Mouse (Mus musculus) small intestine, adult 2 months (tissue): ENCODE data around the gene Kat2a. TPM values are rescaled to one million over a fixed set of nuclear protein-coding genes. Genes with fewer than 3 reads are reported as not detected.

ENCODE experiments used
- H3K27ac ChIP-seq: fragments of 200-500 bp; 2 replicates; pipeline ENCODE4 v1.5.1; 2012; ENCODE audit warnings: low read depth, low read length, control low read depth, inconsistent platforms; ENCODE audit not compliant: insufficient read depth
- H3K27me3 ChIP-seq: fragments of 200-500 bp; 2 replicates; pipeline ENCODE4 v1.6.1; 2012; ENCODE audit warnings: mild to moderate bottlenecking, moderate library complexity, low read length, inconsistent platforms; ENCODE audit not compliant: control insufficient read depth, insufficient read depth
- H3K36me3 ChIP-seq: fragments of 200-500 bp; 2 replicates; pipeline ENCODE4 v1.6.1; 2012; ENCODE audit warnings: mild to moderate bottlenecking, low read length, control low read depth, inconsistent platforms; ENCODE audit not compliant: control insufficient read depth, insufficient read depth
- H3K4me1 ChIP-seq: fragments of 200-500 bp; 2 replicates; pipeline ENCODE4 v1.6.1; 2012; ENCODE audit warnings: low read length, inconsistent platforms, mixed read lengths; ENCODE audit not compliant: control insufficient read depth, insufficient read depth, insufficient read length
- H3K4me3 ChIP-seq: fragments of 200-500 bp; 2 replicates; pipeline ENCODE4 v1.5.1; 2012; ENCODE audit warnings: low read depth, mild to moderate bottlenecking, control low read depth, inconsistent platforms, low read length, moderate library complexity
- CTCF ChIP-seq: fragments of 200-500 bp; IDR thresholded peaks from 2 replicates; pipeline ENCODE4 v1.5.1; 2012; ENCODE audit warnings: low read depth, mild to moderate bottlenecking, control low read depth, inconsistent platforms, low read length, moderate library complexity, mixed read lengths; ENCODE audit not compliant: insufficient replicate concordance, insufficient read length; ENCODE audit errors: extremely low read depth
- POLR2A ChIP-seq: fragments of 200-500 bp; IDR thresholded peaks from 2 replicates; pipeline ENCODE4 v1.6.1; 2012; ENCODE audit warnings: low read depth, mild to moderate bottlenecking, control low read depth, inconsistent platforms, low read length, moderate library complexity
- WGBS: fragments of 180-500 bp; shearing (Covaris S2); methylation state at CpG from one replicate; pipeline ENCODE4 v1.1.7; 2018; 5-methylcytosine and 5-hydroxymethylcytosine counted together
- polyA plus RNA-seq: library from polyadenylated mRNA; depleted of rRNA; stranded (reverse); fragments of >200 nt; gene quantifications from 2 replicates; pipeline ENCODE4 v1.2.3, GENCODE M21; 2012

Kat2a gene
- polyA plus RNA-seq, 1 experiment, result 12.2 TPM

DNA sequence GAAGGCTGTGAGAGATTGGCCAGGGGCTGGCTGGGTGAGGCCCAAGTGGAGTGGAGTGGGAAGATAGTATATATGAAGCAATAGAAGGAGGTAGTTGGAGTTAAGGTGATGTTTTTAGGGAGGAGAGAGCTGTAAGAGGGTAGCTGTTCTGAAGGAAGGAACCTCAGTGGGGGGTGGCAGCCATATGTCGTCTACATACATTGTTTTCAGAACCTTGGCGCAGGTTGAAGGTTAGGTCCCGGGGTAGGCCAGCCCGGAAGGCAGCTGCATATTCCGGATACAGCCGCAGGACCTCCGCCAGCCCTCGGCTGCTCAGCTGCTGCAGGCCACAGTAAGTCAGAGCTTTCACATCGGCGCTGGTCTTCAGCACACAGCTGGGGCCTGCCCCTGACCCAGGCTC is 34.3 kb upstream of the Kat2a start:
- 83% methylated on average over 10 of the region's 10 CpGs for WGBS

DNA sequence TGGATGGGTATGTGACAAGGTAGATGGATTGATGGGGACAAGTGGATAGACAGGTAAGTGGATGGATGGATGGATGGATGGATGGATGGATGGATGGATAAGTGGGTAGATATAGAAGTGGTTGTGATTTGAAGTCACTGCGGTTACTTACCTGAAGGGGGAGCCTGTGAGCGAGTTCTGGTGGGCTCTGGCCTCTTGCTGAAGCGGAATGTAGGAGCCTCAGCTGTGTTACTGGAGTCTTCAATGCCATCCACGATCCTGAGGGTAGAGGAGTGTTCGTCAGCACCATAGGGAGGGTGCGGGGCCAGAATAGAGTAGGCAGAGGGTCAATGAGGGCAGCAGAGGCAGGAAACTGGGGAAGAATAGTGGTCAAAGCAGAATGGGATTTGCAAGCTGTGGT is 32.8 kb upstream of the Kat2a start:
- Histone ChIP-seq H3K4me3 (no peak overlapping the region), H3K27ac (no peak overlapping the region), H3K36me3 (no peaks in the 10 kb centered on the region), H3K4me1 (peaks cover 2% of the 10 kb centered on the region; the same call in 1 of the 2 replicates), H3K27me3 (no peaks in the 10 kb centered on the region)
- TF ChIP-seq POLR2A (no peak), CTCF (peak; percentile 49; the same call in 1 of the 2 replicates)
- WGBS, result 10% methylated on average over 6 of the region's 6 CpGs

More for the DNA sequence above, 34.3 kb upstream of the Kat2a start:
- Histone ChIP-seq H3K4me3 (no peak overlapping the region), H3K36me3 (no peaks in the 10 kb centered on the region), H3K27me3 (no peaks in the 10 kb centered on the region), H3K27ac (no peak overlapping the region), H3K4me1 (peaks cover 2% of the 10 kb centered on the region; the same call in 1 of the 2 replicates)
- TF ChIP-seq CTCF, result no peak
- TF ChIP-seq POLR2A, result no peak

DNA sequence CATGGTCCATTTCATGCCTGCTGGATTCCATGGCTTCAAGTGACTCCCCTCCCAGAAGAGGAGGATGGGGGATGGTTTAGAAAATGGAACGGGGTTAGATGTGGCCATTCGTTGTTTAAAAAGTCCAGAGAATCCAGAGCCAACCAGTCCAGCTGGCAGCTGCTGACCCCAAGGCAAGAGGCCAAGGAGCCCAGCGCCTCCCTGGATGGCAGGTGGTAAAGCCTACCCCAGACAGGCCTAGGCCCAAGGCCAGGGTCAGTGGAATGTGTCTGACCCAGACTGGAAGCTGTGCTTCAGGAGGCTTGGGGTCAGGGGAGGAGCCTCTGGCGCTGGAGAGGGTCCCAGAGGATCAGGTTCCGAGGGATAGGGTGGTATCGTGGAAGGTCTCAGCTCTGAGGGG is 29.1 kb upstream of the Kat2a start:
- Histone ChIP-seq H3K27me3 (no peaks in the 10 kb centered on the region), H3K36me3 (no peaks in the 10 kb centered on the region), H3K4me1 (peaks cover 4% of the 10 kb centered on the region; the same call in 1 of the 2 replicates), H3K27ac (no peak overlapping the region), H3K4me3 (no peak overlapping the region)
- TF ChIP-seq CTCF (no peak), POLR2A (no peak)
- WGBS, result 75% methylated on average over 6 of the region's 6 CpGs

DNA sequence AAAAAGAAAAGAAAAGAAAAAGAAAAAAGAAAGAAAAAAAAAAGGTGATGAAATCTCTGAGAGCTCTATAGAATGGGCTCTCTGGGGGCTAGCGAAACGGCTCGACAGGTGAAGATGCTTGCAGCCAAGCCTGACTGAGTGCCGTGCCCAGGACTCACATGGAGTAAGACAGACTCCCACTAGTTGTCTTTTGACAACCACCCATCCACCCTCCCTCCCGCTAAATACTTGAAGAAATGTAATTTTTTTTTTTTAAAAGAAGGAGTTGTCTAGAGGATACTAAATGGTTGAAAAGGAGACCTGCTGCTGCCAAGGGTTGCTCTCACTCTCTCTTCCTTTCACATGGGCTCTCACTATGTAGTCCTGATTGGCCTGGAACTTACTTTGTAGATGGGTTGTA is 26.5 kb upstream of the Kat2a start:
- peaks cover 18% of the 10 kb centered on the region for H3K4me1 ChIP-seq
- H3K36me3 ChIP-seq, result no peaks in the 10 kb centered on the region
- TF ChIP-seq POLR2A, result no peak
- TF ChIP-seq CTCF, result no peak
- no peak overlapping the region for H3K4me3 ChIP-seq
- 16% methylated on average over 5 of the region's 5 CpGs for WGBS
- no peak overlapping the region for H3K27ac ChIP-seq
- H3K27me3 ChIP-seq, result no peaks in the 10 kb centered on the region

DNA sequence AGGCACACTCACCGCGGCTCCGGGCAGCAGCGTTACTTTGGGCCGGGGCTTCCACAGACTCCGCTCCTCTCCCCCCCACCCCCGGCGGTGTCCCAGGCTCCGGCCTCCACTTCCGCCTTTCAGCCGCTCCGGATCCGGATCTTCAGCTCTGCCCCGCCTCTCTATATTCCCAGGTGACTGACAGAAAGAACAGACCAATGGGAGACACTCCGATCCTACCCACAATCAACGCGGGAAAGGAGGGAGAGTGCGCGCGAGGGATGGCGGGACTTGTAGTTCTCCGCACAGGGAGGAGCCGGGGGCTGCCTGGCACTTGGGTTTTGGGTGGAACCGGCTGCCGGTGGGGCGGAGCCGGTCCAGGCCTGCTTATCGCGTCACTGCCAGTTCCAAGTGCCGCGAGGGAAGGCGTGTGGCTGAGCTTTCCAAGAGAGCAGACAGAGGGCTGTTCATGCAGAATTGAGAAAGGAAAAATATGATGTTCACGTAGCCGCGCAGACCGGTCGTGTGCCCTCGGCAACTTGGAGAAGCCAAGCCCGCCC is 25.9 kb upstream of the Kat2a start, which contains the start of gene Rab5c:
Gene Rab5c, minus strand, starts transcription at position 150 of the 539 bp plus-strand sequence.
- WGBS, result under 1% methylated on average over 39 of the region's 39 CpGs
- TF ChIP-seq POLR2A (peak; percentile 64; the same call in 1 of the 2 replicates), CTCF (no peak)
- Histone ChIP-seq H3K36me3 (peaks cover 2% of the 10 kb centered on the region; the same call in 1 of the 2 replicates), H3K27me3 (no peaks in the 10 kb centered on the region), H3K4me1 (peaks cover 18% of the 10 kb centered on the region), H3K27ac (peak within 1 kb of the TSS; percentile 71), H3K4me3 (peak within 1 kb of the TSS; percentile 92)

DNA sequence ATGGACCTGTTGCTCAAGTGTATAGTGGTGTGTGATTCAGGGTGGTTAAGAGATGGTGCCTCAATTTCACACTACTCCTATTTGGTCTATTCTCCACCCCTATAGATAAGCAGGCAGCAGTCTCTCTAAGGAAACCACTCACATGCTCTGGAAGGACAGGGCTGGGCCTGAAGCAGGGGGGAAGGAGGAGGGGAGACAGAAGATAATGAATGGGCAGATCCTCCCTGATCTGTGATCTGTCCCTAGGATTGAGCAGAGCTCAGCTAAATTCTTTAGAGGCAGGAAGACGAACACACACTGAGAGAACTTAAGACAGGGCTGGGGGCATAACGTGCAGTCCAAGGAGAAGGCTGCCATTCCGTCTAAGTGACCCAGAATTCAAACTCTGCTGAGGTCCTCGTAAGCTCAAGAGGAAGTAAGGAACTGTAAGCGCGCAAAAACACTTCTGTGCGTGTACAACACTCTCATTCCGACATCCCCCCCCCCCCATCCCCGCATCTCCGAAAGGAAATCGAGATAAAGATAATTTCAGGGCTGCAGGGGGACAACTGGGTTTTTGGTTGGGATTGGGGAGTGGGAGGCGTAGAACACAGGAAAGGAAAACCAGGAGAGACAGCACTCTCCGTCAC is 25.0 kb upstream of the Kat2a start:
- WGBS, result under 1% methylated on average over 13 of the region's 13 CpGs

DNA sequence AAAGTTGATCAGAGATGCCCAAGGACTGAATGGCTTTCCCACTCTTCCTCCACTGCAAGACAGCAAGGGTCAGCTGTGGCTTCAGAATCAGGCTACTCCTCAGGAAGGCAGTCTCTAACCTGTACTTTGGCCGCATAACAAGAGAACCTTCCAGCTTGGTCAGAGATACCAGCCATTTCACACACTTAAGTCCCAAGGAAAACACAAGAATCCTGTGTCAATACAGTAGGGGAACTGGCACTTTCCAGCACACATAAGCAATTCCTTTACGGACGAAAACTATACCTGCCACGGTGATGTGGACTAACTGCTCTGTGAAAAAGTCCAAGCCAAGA is 24.4 kb upstream of the Kat2a start:
- TF ChIP-seq POLR2A, result no peak
- no peak for TF ChIP-seq CTCF
- Histone ChIP-seq H3K4me1 (peaks cover 18% of the 10 kb centered on the region), H3K27me3 (no peaks in the 10 kb centered on the region), H3K27ac (peak overlapping the region; percentile 71), H3K4me3 (peak overlapping the region; percentile 92; the same call in 1 of the 2 replicates), H3K36me3 (peaks cover 4% of the 10 kb centered on the region)
- WGBS, result 19% methylated on average over 4 of the region's 4 CpGs

More for the DNA sequence above, 25.0 kb upstream of the Kat2a start:
- peaks cover 4% of the 10 kb centered on the region; the same call in 1 of the 2 replicates for H3K36me3 ChIP-seq
- TF ChIP-seq POLR2A (no peak), CTCF (no peak; the same call in 1 of the 2 replicates)
- H3K27ac ChIP-seq, result peak overlapping the region; percentile 71
- no peaks in the 10 kb centered on the region for H3K27me3 ChIP-seq
- peaks cover 18% of the 10 kb centered on the region for H3K4me1 ChIP-seq
- H3K4me3 ChIP-seq, result peak overlapping the region; percentile 92
